Mouse (Mus musculus) liver, embryonic 14.5 days (tissue): ENCODE measurements around the gene Tmem132e.

Source experiments
- CTCF ChIP-seq: IDR thresholded peaks from 2 replicates; pipeline ENCODE4 v1.5.1; 2016; ENCODE audit warnings: antibody characterized with exemption, low read depth, control low read depth
- EP300 ChIP-seq: IDR thresholded peaks from 2 replicates; pipeline ENCODE4 v1.6.1; 2016; ENCODE audit warnings: antibody characterized with exemption, low read depth

GRCm38 (mm10) chr11:82351039-82351438 is 37.7 kb upstream of the Tmem132e start:
- TF ChIP-seq CTCF (no peak), EP300 (no peak)
